Mouse (Mus musculus) thymus, adult 2 months (tissue): ENCODE measurements around the gene Kdm5a. TPM values are rescaled to one million over a fixed set of nuclear protein-coding genes. Genes with fewer than 3 reads are reported as not detected.

Experiments
- DNase-seq: peaks from one replicate; pipeline ENCODE4 v3.0.0; 2021
- H3K27ac ChIP-seq: fragments of 200-500 bp; 2 replicates; pipeline ENCODE4 v1.5.1; 2012; ENCODE audit warnings: low read length, control low read depth; ENCODE audit not compliant: control insufficient read depth, insufficient read depth
- H3K27me3 ChIP-seq: fragments of 200-500 bp; 2 replicates; pipeline ENCODE4 v1.6.1; 2012; ENCODE audit warnings: mild to moderate bottlenecking, low read length, moderate library complexity, mixed read lengths; ENCODE audit not compliant: control insufficient read depth, insufficient read depth
- H3K36me3 ChIP-seq: fragments of 200-500 bp; 2 replicates; pipeline ENCODE4 v1.6.1; 2012; ENCODE audit warnings: mild to moderate bottlenecking, low read length, moderate library complexity; ENCODE audit not compliant: control insufficient read depth, insufficient read depth
- H3K4me1 ChIP-seq: fragments of 200-500 bp; replicated peaks from 2 replicates; pipeline ENCODE4 v1.6.1; 2012; ENCODE audit warnings: low read length; ENCODE audit not compliant: control insufficient read depth, insufficient read depth
- H3K4me3 ChIP-seq: fragments of 200-500 bp; 2 replicates; pipeline ENCODE4 v1.5.1; 2012; ENCODE audit warnings: mild to moderate bottlenecking, low read length, control low read depth, moderate library complexity; ENCODE audit not compliant: control insufficient read depth, insufficient read depth
- CTCF ChIP-seq: fragments of 200-500 bp; IDR thresholded peaks from 2 replicates; pipeline ENCODE4 v1.5.1; 2012; ENCODE audit warnings: mild to moderate bottlenecking, control low read depth, low read length, moderate library complexity, borderline replicate concordance; ENCODE audit not compliant: control insufficient read depth, poor library complexity, insufficient read depth; ENCODE audit errors: extremely low read depth
- POLR2A ChIP-seq: fragments of 200-500 bp; IDR thresholded peaks from 2 replicates; pipeline ENCODE4 v1.6.1; 2012; ENCODE audit warnings: mild to moderate bottlenecking, low read length, control low read depth, moderate library complexity; ENCODE audit not compliant: control insufficient read depth, poor library complexity, insufficient read depth; ENCODE audit errors: extremely low read depth
- WGBS: fragments of 180-500 bp; shearing (Covaris S2); methylation state at CpG from one replicate; pipeline ENCODE4 v1.1.7; 2018; 5-methylcytosine and 5-hydroxymethylcytosine counted together
- polyA plus RNA-seq: library from polyadenylated mRNA; depleted of rRNA; stranded (reverse); fragments of >200 nt; gene quantifications from 2 replicates; pipeline ENCODE4 v1.2.3, GENCODE M21; 2012

The Kdm5a gene
- polyA plus RNA-seq, 1 experiment: 13.2 TPM

GRCm38 (mm10) chr6:120463086-120463871, 99.4 kb downstream of the Kdm5a start, which contains the start of gene Il17ra:
Il17ra (plus strand) TSS chr6:120463247.
- peaks cover 26% of the 10 kb centered on the region for H3K4me1 ChIP-seq
- no peaks in the 10 kb centered on the region for H3K27me3 ChIP-seq
- peak within 1 kb of the TSS; percentile 91 for H3K4me3 ChIP-seq
- H3K27ac ChIP-seq: peak within 1 kb of the TSS; percentile 94
- under 1% methylated on average over 90 of the region's 90 CpGs for WGBS
- H3K36me3 ChIP-seq: no peaks in the 10 kb centered on the region
- DNase-seq: peak; percentile 93
- peak; percentile 99 for TF ChIP-seq POLR2A
- peak; percentile 41; the same call in 1 of the 2 replicates for TF ChIP-seq CTCF

GRCm38 (mm10) chr6:120463884-120464283, 100.0 kb downstream of the Kdm5a start:
- under 1% methylated on average over 11 of the region's 11 CpGs for WGBS
- Histone ChIP-seq H3K27me3 (no peaks in the 10 kb centered on the region), H3K4me1 (peaks cover 28% of the 10 kb centered on the region), H3K4me3 (peak overlapping the region; percentile 91), H3K36me3 (no peaks in the 10 kb centered on the region), H3K27ac (peak overlapping the region; percentile 94)
- DNase-seq: peak; percentile 71
- TF ChIP-seq POLR2A (peak; percentile 30; the same call in 1 of the 2 replicates), CTCF (peak; percentile 56; the same call in 1 of the 2 replicates)

GRCm38 (mm10) chr6:120464406-120464939, 100.5 kb downstream of the Kdm5a start:
- no peak for TF ChIP-seq CTCF
- TF ChIP-seq POLR2A: no peak
- Histone ChIP-seq H3K4me3 (peak overlapping the region; percentile 91), H3K4me1 (peaks cover 28% of the 10 kb centered on the region), H3K27me3 (no peaks in the 10 kb centered on the region), H3K27ac (peak overlapping the region; percentile 94), H3K36me3 (no peaks in the 10 kb centered on the region)
- WGBS: 6% methylated on average over 9 of the region's 9 CpGs
- no peak for DNase-seq

- no peak for DNase-seq
- H3K27me3 ChIP-seq: no peaks in the 10 kb centered on the region
- no peaks in the 10 kb centered on the region for H3K36me3 ChIP-seq
- H3K4me3 ChIP-seq: peak overlapping the region; percentile 29
- TF ChIP-seq CTCF: no peak
- no peak for TF ChIP-seq POLR2A
- peaks cover 33% of the 10 kb centered on the region for H3K4me1 ChIP-seq
- peak overlapping the region; percentile 94 for H3K27ac ChIP-seq
- WGBS: 6% methylated on average over 4 of the region's 4 CpGs
Measured at GRCm38 (mm10) chr6:120465393-120465792, 101.5 kb downstream of the Kdm5a start.

- peak; percentile 80 for DNase-seq
- peaks cover 41% of the 10 kb centered on the region for H3K4me1 ChIP-seq
Measured at GRCm38 (mm10) chr6:120466609-120467329, 102.8 kb downstream of the Kdm5a start.

GRCm38 (mm10) chr6:120468259-120468658, 104.3 kb downstream of the Kdm5a start:
- WGBS: 24% methylated on average over 4 of the region's 4 CpGs
- H3K27ac ChIP-seq: peak overlapping the region; percentile 35
- peaks cover 4% of the 10 kb centered on the region; the same call in 1 of the 2 replicates for H3K36me3 ChIP-seq
- H3K4me3 ChIP-seq: no peak overlapping the region
- TF ChIP-seq CTCF (no peak), POLR2A (no peak)
- DNase-seq: no peak
- no peaks in the 10 kb centered on the region for H3K27me3 ChIP-seq
- H3K4me1 ChIP-seq: peaks cover 52% of the 10 kb centered on the region

More at GRCm38 (mm10) chr6:120466609-120467329, 102.8 kb downstream of the Kdm5a start:
- H3K4me3 ChIP-seq: peak overlapping the region; percentile 39
- H3K27ac ChIP-seq: peak overlapping the region; percentile 96
- no peaks in the 10 kb centered on the region for H3K36me3 ChIP-seq
- TF ChIP-seq CTCF (0 out of 2 replicates have a peak, but pooled peaks have one; percentile 52), POLR2A (no peak)
- no peaks in the 10 kb centered on the region for H3K27me3 ChIP-seq
- WGBS: 2% methylated on average over 10 of the region's 10 CpGs
